Comparison of ENCODE assay signal across 8 mouse cellular contexts in genomic region chr12:8547357-8547756, GRCm38 (mm10). TPM values are rescaled to one million over a fixed set of nuclear protein-coding genes. Genes with fewer than 3 reads are reported as not detected.
DNase-seq lines count a peak whose midpoint lies in the region; ATAC-seq and TF ChIP-seq lines count a peak whose summit lies in the region.

No protein-coding gene starts in this region.

- H3K4me1 ChIP-seq in embryonic facial prominence, embryonic 11.5 days (ENCODE audit: control insufficient read depth, insufficient read depth, low read length), result no peaks in the 10 kb centered on the region
- H3K4me1 ChIP-seq in limb, embryonic 14.5 days (ENCODE audit: control insufficient read depth, insufficient read depth, low read length), result no peaks in the 10 kb centered on the region
- H3K4me1 ChIP-seq in midbrain, embryonic 16.5 days (ENCODE audit: control insufficient read depth, insufficient read depth, low read length), result no peaks in the 10 kb centered on the region

- 16% methylated on average over 11 of the region's 11 CpGs for WGBS in embryonic facial prominence, embryonic 11.5 days
- 21% methylated on average over 11 of the region's 11 CpGs for WGBS in limb, embryonic 14.5 days
- 23% methylated on average over 11 of the region's 11 CpGs for WGBS in midbrain, embryonic 16.5 days

- no peaks in the 10 kb centered on the region for H3K9me3 ChIP-seq in embryonic facial prominence, embryonic 11.5 days (replicated peaks; ENCODE audit: control insufficient read depth, low read length)
- H3K9me3 ChIP-seq in limb, embryonic 14.5 days (ENCODE audit: control insufficient read depth, low read length), result no peaks in the 10 kb centered on the region
- H3K9me3 ChIP-seq in midbrain, embryonic 16.5 days (replicated peaks; ENCODE audit: control insufficient read depth, low read length, poor library complexity, severe bottlenecking), result no peaks in the 10 kb centered on the region

- no peak for TF ChIP-seq POLR2A in limb, embryonic 14.5 days (IDR thresholded peaks at IDR 0.05; ENCODE audit: borderline replicate concordance, extremely low read depth, insufficient read depth, insufficient read length)

- no peak overlapping the region for H3K9ac ChIP-seq in embryonic facial prominence, embryonic 11.5 days (replicated peaks; ENCODE audit: low read length)
- H3K9ac ChIP-seq in limb, embryonic 14.5 days (ENCODE audit: low read depth, low read length, severe bottlenecking), result no peak overlapping the region
- H3K9ac ChIP-seq in midbrain, embryonic 16.5 days (ENCODE audit: low read depth, low read length), result no peak overlapping the region

- no peak overlapping the region for H3K4me2 ChIP-seq in embryonic facial prominence, embryonic 11.5 days (ENCODE audit: low read depth, low read length)
- H3K4me2 ChIP-seq in limb, embryonic 14.5 days (replicated peaks; ENCODE audit: low read depth, low read length, severe bottlenecking), result no peak overlapping the region
- H3K4me2 ChIP-seq in midbrain, embryonic 16.5 days (ENCODE audit: low read length), result no peak overlapping the region

- no peak overlapping the region for H3K27ac ChIP-seq in embryonic facial prominence, embryonic 11.5 days (replicated peaks; ENCODE audit: low read depth, low read length)
- H3K27ac ChIP-seq in limb, embryonic 14.5 days (replicated peaks; ENCODE audit: low read depth, low read length), result no peak overlapping the region
- H3K27ac ChIP-seq in midbrain, embryonic 16.5 days (ENCODE audit: low read length), result no peak overlapping the region

- peak; percentile 90 for DNase-seq in 416B (ENCODE audit: low read depth)
- peak; percentile 81 for DNase-seq in adrenal gland, postnatal 14 days
- peak; percentile 86 for DNase-seq in embryonic facial prominence, embryonic 11.5 days (ENCODE audit: low spot score)
- peak; percentile 70 for DNase-seq in heart, adult 8-10 months (ENCODE audit: low spot score)
- DNase-seq in kidney, adult 9 months, result peak; percentile 84
- peak; percentile 78 for DNase-seq in limb, embryonic 14.5 days (ENCODE audit: low spot score)
- DNase-seq in spleen, adult 18-20 months, result peak; percentile 14 to 37

- H3K4me3 ChIP-seq in embryonic facial prominence, embryonic 11.5 days (ENCODE audit: low read depth, low read length), result no peak overlapping the region
- H3K4me3 ChIP-seq in limb, embryonic 14.5 days (replicated peaks; ENCODE audit: low read length), result no peak overlapping the region
- H3K4me3 ChIP-seq in midbrain, embryonic 16.5 days (ENCODE audit: low read depth, low read length), result no peak overlapping the region

- no peaks in the 10 kb centered on the region for H3K36me3 ChIP-seq in embryonic facial prominence, embryonic 11.5 days (replicated peaks; ENCODE audit: control insufficient read depth, insufficient read depth, low read depth, low read length)
- no peaks in the 10 kb centered on the region for H3K36me3 ChIP-seq in limb, embryonic 14.5 days (ENCODE audit: control insufficient read depth, insufficient read depth, low read length)
- no peaks in the 10 kb centered on the region for H3K36me3 ChIP-seq in midbrain, embryonic 16.5 days (ENCODE audit: control insufficient read depth, insufficient read depth, low read length)

- ATAC-seq in embryonic facial prominence, embryonic 11.5 days (replicated peaks; ENCODE audit: insufficient number of reproducible peaks, low FRiP score, low TSS enrichment, low read depth), result no peak
- peak; percentile 75 for ATAC-seq in limb, embryonic 14.5 days (ENCODE audit: low FRiP score, low read depth)
- peak; percentile 67; the same call in 1 of the 2 replicates for ATAC-seq in midbrain, embryonic 16.5 days

- no peaks in the 10 kb centered on the region for H3K27me3 ChIP-seq in embryonic facial prominence, embryonic 11.5 days (ENCODE audit: control insufficient read depth, insufficient read depth, low read length)
- no peaks in the 10 kb centered on the region for H3K27me3 ChIP-seq in limb, embryonic 14.5 days (ENCODE audit: control insufficient read depth, insufficient read depth, low read length)
- H3K27me3 ChIP-seq in midbrain, embryonic 16.5 days (ENCODE audit: control insufficient read depth, insufficient read depth, low read depth, low read length), result no peaks in the 10 kb centered on the region

RNA-seq across cellular contexts. Expression of gene Rhob, which starts 47.5 kb away (rescaled TPM):
- total RNA-seq in adrenal gland, postnatal 14 days (2021), result 201 and 234 TPM in 2 replicates
- polyA plus RNA-seq in embryonic facial prominence, embryonic 11.5 days (2014; fragmentation: Nextera tagmentation; extraction: Ambion mirVana), result 45.3 and 51.3 TPM in 2 replicates
- total RNA-seq in heart, adult 8-10 months (2022), result 100 to 1,000 TPM; 134 to 157 (median 146) TPM
- 177 and 224 TPM in 2 replicates for polyA plus RNA-seq in limb, embryonic 14.5 days (2012; rRNA removed)
- polyA plus RNA-seq in limb, embryonic 14.5 days (2014; fragmentation: Nextera tagmentation; extraction: Ambion mirVana), result 75.7 and 89.7 TPM in 2 replicates
- polyA plus RNA-seq in midbrain, embryonic 16.5 days (2015; fragmentation: Nextera tagmentation; extraction: Ambion mirVana), result 75.7 and 80.0 TPM in 2 replicates

RNA-seq across cellular contexts. Expression of gene Slc7a15, which starts 51.5 kb away (rescaled TPM):
- total RNA-seq in adrenal gland, postnatal 14 days (2021), result 0.23 TPM in 1 of 2 replicates, not detected in the other
- polyA plus RNA-seq in embryonic facial prominence, embryonic 11.5 days (2014; fragmentation: Nextera tagmentation; extraction: Ambion mirVana), result not detected in 2 replicates
- not detected for total RNA-seq in heart, adult 8-10 months (2022)
- not detected in 2 replicates for polyA plus RNA-seq in limb, embryonic 14.5 days (2012; rRNA removed)
- not detected in 2 replicates for polyA plus RNA-seq in limb, embryonic 14.5 days (2014; fragmentation: Nextera tagmentation; extraction: Ambion mirVana)
- not detected in 2 replicates for polyA plus RNA-seq in midbrain, embryonic 16.5 days (2015; fragmentation: Nextera tagmentation; extraction: Ambion mirVana)

Comparison
In these comparisons a context has a peak if more than half of its experiments do, and no peak if none do; other contexts are left out.
1. DNase-seq: peak in every context shown above with its lines; median percentile 90 in 416B; 86 in embryonic facial prominence, embryonic 11.5 days; 84 in kidney, adult 9 months; 81 in adrenal gland, postnatal 14 days; 78 in limb, embryonic 14.5 days; 70 in heart, adult 8-10 months; 26 in spleen, adult 18-20 months.